Mouse (Mus musculus) forebrain, embryonic 16.5 days (tissue): ENCODE data around the gene Wrap73. TPM values are rescaled to one million over a fixed set of nuclear protein-coding genes. Genes with fewer than 3 reads are reported as not detected.

ENCODE experiments used
- ATAC-seq: fragments of 200-750 bp; cut with Nextera tagmentation; 2 replicates; pipeline ENCODE4 v1.8.0; 2017; ENCODE audit warnings: mild to moderate bottlenecking, moderate library complexity
- H3K27ac ChIP-seq: fragments of 300-500 bp; sonication (generic); 2 replicates; pipeline ENCODE4 v1.5.1; 2014; ENCODE audit warnings: low read length, control low read depth
- H3K27me3 ChIP-seq: fragments of 300-500 bp; sonication (generic); replicated peaks from 2 replicates; pipeline ENCODE4 v1.6.1; 2014; ENCODE audit warnings: low read length; ENCODE audit not compliant: control insufficient read depth, insufficient read depth
- H3K36me3 ChIP-seq: fragments of 300-500 bp; sonication (generic); 2 replicates; pipeline ENCODE4 v1.6.1; 2014; ENCODE audit not compliant: control insufficient read depth, insufficient read depth
- H3K4me1 ChIP-seq: fragments of 300-500 bp; sonication (generic); replicated peaks from 2 replicates; pipeline ENCODE4 v1.6.1; 2014; ENCODE audit warnings: low read length; ENCODE audit not compliant: control insufficient read depth, insufficient read depth
- H3K4me2 ChIP-seq: fragments of 300-500 bp; sonication (generic); 2 replicates; pipeline ENCODE4 v1.6.1; 2014; ENCODE audit warnings: mild to moderate bottlenecking, low read length, control low read depth
- H3K4me3 ChIP-seq: fragments of 300-500 bp; sonication (generic); replicated peaks from 2 replicates; pipeline ENCODE4 v1.5.1; 2014; ENCODE audit warnings: mild to moderate bottlenecking, low read length, control low read depth
- H3K9ac ChIP-seq: fragments of 300-500 bp; sonication (generic); replicated peaks from 2 replicates; pipeline ENCODE4 v1.6.1; 2014; ENCODE audit warnings: low read depth, low read length, control low read depth
- H3K9me3 ChIP-seq: fragments of 300-500 bp; sonication (generic); 2 replicates; pipeline ENCODE4 v1.6.1; 2016; ENCODE audit warnings: low read length; ENCODE audit not compliant: control insufficient read depth
- WGBS: fragments of 180-500 bp; shearing (Covaris S2); extraction: QIAGEN DNeasy Blood & Tissue Kit; methylation state at CpG from one replicate; pipeline ENCODE4 v1.1.7; 2014; 5-methylcytosine and 5-hydroxymethylcytosine counted together
- polyA plus RNA-seq: library from polyadenylated mRNA; unstranded; fragments of >200 nt; fragmentation: Nextera tagmentation; extraction: Ambion mirVana; gene quantifications from 2 replicates; pipeline ENCODE4 v1.2.1, GENCODE M21; 2015

Wrap73 gene
- polyA plus RNA-seq, 1 experiment from 2014 or later: 59.2 TPM

- Histone ChIP-seq H3K27ac (no peak overlapping the region), H3K4me3 (no peak overlapping the region), H3K4me2 (no peak overlapping the region), H3K4me1 (no peaks in the 10 kb centered on the region; the same call in 1 of the 2 replicates), H3K9ac (no peak overlapping the region), H3K27me3 (no peaks in the 10 kb centered on the region), H3K9me3 (no peaks in the 10 kb centered on the region), H3K36me3 (no peaks in the 10 kb centered on the region)
- no peak for ATAC-seq
- WGBS: 60% methylated on average over 7 of the region's 7 CpGs
Measured at GRCm38 (mm10) chr4:154213586-154213985, 71.4 kb downstream of the Wrap73 start.

- ATAC-seq: no peak
- Histone ChIP-seq H3K27me3 (no peaks in the 10 kb centered on the region), H3K4me1 (no peaks in the 10 kb centered on the region; the same call in 1 of the 2 replicates), H3K4me3 (no peak overlapping the region), H3K9me3 (no peaks in the 10 kb centered on the region), H3K9ac (no peak overlapping the region), H3K27ac (no peak overlapping the region), H3K4me2 (no peak overlapping the region), H3K36me3 (no peaks in the 10 kb centered on the region)
- whole genome bisulfite sequencing: 23% methylated on average over 5 of the region's 5 CpGs
Measured at GRCm38 (mm10) chr4:154214075-154214474, 71.9 kb downstream of the Wrap73 start.

Other genes starting within 250 kb of the Wrap73 start
- gene A430005L14Rik, start 185.1 kb upstream of the Wrap73 start, polyA plus RNA-seq: 62.1 and 66.1 TPM in 2 replicates
- gene Dffb, start 167.2 kb upstream of the Wrap73 start, polyA plus RNA-seq: 12.3 and 13.1 TPM in 2 replicates
- gene Cep104, start 167.2 kb upstream of the Wrap73 start, polyA plus RNA-seq: 21.1 and 23.5 TPM in 2 replicates
- 22.2 and 25.4 TPM in 2 replicates for gene Lrrc47, start 130.6 kb upstream of the Wrap73 start, polyA plus RNA-seq
- gene Smim1, start 116.1 kb upstream of the Wrap73 start, polyA plus RNA-seq: 2.9 and 3.7 TPM in 2 replicates
- not detected in 2 replicates for gene Ccdc27, start 99.7 kb upstream of the Wrap73 start, polyA plus RNA-seq
- 5.7 and 5.9 TPM in 2 replicates for gene Trp73, start 2.2 kb upstream of the Wrap73 start, polyA plus RNA-seq
- 174 and 176 TPM in 2 replicates for gene Tprgl, start 18.3 kb downstream of the Wrap73 start, polyA plus RNA-seq
- gene Megf6, start 28.4 kb downstream of the Wrap73 start, polyA plus RNA-seq: 7.7 and 10.0 TPM in 2 replicates
- gene Arhgef16, start 159.3 kb downstream of the Wrap73 start, polyA plus RNA-seq: 0.51 and 0.89 TPM in 2 replicates
- gene B230104I21Rik, start 193.8 kb downstream of the Wrap73 start, polyA plus RNA-seq: not detected in 2 replicates